Mouse (Mus musculus) granulocyte monocyte progenitor cell, adult 5-6 weeks (primary cell): Measurements from ENCODE around the gene Edem2. TPM values are rescaled to one million over a fixed set of nuclear protein-coding genes. Genes with fewer than 3 reads are reported as not detected.
"Not testable (repeated sequence)": the region's sequence is repeated elsewhere in the genome, so short reads cannot be mapped to it uniquely, and the experiment has no call there.

Source experiments
- ATAC-seq: replicated peaks from 2 replicates; pipeline ENCODE4 v1.8.0; 2016; ENCODE audit warnings: mild to moderate bottlenecking, moderate TSS enrichment, inconsistent platforms; ENCODE audit not compliant: poor library complexity, severe bottlenecking
- total RNA-seq, 2 experiments: library from RNA; stranded (forward) in 1 of 2; stranded (reverse) in 1 of 2; fragments of 200-712, 200-1000 nt in 1 of 2; fragments of >200 nt in 1 of 2; fragmentation: Nextera tagmentation in 1 of 2; gene quantifications; 2 replicates each; pipeline ENCODE4 v1.2.3; 2014 to 2017

Gene Edem2
- total RNA-seq, 2 experiments from 2014 or later = 73.7 to 81.9 TPM

- no peak for ATAC-seq
Measured at GRCm38 (mm10) chr2:155737803-155738202, 8.5 kb upstream of the Edem2 start.

DNA sequence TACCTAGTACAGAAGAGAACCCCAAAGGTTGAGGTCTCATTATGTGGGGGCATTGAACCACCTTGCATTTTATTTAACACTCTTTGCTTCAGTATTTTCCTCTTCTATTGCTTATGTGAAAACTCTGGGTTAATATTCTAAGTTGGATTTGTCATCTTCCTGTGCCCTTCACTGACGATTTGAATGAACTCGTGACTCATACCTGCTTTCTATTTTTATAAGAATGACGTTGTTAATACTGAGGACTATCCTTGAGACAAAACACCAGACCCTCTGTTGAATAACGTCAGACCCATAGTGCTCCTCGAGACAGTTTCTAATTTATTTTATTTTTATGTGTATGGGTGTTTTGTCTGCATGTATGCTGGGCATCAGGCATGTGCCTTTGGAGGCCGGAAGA is 7.7 kb upstream of the Edem2 start:
- ATAC-seq = no peak

- not testable (repeated sequence) for ATAC-seq
Measured at GRCm38 (mm10) chr2:155735766-155736165, 6.5 kb upstream of the Edem2 start, which contains the start of gene Gm17581. Gene Gm17581, minus strand, starts transcription at chr2:155735866.

- no peak for ATAC-seq
Measured at GRCm38 (mm10) chr2:155735080-155735479, 5.8 kb upstream of the Edem2 start.

DNA sequence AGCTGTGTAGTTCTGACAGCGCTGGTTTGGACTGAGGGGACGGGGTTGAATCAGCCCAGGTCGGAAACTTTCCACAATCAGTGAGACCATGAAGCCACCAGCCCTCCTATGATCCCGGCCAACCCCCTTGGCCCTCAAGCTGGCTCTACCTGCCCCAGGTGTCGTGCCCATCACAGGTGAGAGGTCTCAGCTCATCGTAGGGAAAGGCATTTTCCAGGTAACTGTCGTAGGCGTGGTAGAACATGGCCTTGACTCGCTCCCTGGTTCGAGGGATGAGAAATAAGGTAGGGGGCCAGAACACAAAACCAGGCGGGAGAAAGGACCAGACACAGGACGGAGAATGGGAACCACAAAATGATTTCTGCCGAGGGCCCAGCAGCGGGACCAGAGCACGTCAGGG is 533 bp downstream of the Edem2 start:
- ATAC-seq = no peak

GRCm38 (mm10) chr2:155727764-155728395 is 1.4 kb downstream of the Edem2 start:
- no peak for ATAC-seq

DNA sequence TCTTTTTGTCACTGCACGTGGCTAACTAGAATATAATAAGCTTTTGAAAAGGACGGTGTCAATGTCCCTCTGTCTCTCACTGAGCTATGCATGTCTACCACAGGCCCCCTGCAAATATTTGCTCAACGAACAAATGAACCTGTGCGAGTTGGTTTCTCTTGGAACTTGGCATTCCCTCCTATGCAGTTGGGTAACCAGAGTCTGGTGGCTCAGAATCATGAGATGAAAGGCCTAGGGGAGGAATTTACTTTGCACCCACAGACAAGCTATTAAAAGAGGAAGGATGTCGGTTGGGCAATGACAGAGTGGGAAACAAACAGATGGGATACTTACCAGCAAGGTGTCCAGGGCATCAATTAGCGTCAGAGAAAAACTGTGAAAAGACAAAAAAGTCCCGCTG is 3.0 kb downstream of the Edem2 start:
- ATAC-seq = peak; percentile 69

- peak; percentile 12 for ATAC-seq
Measured at GRCm38 (mm10) chr2:155724526-155724925, 4.7 kb downstream of the Edem2 start.

DNA sequence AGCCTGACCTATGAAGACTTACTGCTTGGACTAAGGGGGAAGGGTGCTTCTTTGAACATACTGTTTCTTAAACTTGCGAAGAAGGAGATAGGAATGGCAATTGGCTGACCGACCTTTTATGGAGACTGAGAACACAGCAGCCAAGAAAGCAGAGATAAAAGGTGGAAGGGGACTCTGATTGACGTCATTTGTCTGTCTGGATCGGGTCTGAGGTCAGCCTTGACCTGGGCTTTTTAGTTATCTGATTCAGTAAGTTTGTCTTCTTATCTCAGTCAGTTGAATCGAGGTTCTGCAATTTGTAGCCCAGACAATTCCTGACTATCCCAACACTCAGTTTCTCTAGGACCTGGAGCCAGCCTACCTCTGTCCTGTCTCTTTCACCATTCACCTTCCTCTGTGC is 5.2 kb downstream of the Edem2 start:
- ATAC-seq = no peak

DNA sequence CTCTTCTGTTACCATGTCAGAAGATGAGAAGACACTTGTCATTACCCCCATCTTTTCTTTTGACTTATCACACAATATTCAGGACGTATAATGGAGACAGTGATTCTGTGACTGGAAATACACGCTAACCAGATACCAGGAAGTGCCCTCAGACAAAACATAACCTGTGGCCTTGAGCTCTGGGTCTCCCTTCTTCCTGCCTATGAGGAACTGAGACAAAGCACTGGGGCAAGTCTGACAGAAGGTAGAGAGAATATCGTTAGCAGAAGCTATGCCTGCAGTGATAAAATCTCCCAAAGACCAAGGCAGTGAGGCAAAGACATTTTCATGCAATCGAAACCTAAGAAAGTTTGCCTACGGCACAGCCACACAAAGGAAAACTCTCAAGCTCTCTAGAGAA is 8.7 kb downstream of the Edem2 start:
- ATAC-seq = peak; percentile 31; the same call in 1 of the 2 replicates

GRCm38 (mm10) chr2:155717082-155717990 is 11.9 kb downstream of the Edem2 start:
- no peak for ATAC-seq

DNA sequence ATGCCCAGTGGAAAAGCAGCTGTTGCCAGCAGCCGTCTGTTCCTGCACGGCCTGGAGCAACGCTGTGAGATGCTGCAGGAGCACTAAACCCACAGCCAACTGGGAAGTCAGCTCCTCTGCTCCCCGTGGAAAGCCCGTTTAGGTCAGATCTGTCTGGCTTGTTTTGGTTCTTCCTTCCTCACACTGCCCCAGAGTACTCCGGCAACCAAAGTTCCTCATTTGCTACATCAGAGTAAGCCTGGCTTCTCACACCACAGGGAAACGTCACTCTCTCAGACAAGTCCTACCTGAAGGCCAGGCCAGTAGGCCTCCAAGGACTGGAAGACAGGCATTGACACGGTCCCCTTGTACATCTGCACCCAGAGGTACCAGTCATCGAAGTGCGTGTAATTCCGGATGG is 18.7 kb downstream of the Edem2 start:
- peak; percentile 72 for ATAC-seq

GRCm38 (mm10) chr2:155707251-155707650 is 22.0 kb downstream of the Edem2 start:
- no peak for ATAC-seq

DNA sequence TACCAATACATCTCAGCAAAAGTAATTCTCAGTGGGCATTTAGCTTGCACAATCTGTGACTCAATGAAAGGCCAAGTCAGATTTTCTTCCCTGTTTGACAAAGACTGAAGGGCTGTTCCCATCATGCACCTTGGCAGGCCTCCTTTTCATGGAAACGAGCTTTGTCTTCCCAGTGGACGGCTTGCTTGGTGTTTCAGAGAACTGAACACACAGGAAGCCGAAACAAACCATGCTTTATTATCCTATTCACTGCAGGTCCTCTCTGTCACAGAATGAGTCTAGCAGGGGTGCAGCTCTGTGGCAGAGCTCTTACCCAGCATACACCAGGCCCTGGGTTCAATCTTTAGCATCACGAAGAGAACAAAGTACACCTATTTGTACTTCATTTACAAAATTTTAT is 25.6 kb downstream of the Edem2 start:
- no peak for ATAC-seq

GRCm38 (mm10) chr2:155701399-155701919 is 27.8 kb downstream of the Edem2 start:
- ATAC-seq = no peak

DNA sequence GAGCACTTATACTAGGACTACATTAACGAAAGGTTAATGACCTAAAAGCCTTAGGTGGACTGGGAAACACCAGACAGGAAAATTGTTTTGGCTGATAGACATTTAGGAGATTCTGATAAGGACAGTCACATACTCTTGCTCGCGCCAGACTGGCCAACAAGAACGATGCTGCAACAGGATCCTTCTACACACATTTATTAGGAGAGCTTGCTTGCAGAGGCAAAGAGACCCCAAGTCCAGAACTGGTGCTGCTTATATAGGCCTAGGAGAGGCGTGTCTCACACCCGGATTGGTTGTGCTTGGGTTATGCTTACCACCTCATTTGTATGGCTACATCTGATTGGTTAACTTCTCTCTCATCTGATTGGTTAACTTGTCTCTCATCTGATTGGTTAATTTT is 30.8 kb downstream of the Edem2 start:
- not testable (repeated sequence) for ATAC-seq

DNA sequence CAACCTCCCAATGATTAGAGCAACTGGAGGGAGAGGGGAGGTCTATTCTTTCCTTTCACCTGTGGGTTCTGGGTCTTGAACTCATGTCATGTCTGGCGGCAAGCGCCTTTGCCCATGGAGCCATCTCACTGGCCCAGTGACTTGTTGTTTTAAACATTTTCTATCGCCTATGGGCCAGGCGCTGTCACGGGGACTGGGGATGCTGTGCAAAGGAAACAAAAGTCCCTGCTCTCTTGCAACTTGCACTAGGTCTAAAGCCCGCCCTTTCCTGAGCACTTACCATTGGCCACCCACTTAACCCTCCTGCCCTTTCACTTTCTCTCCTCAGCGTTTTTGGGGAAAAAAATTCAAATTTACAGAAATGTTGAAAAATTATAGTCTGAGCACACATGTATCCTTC is 32.4 kb downstream of the Edem2 start:
- peak; percentile 34; the same call in 1 of the 2 replicates for ATAC-seq

DNA sequence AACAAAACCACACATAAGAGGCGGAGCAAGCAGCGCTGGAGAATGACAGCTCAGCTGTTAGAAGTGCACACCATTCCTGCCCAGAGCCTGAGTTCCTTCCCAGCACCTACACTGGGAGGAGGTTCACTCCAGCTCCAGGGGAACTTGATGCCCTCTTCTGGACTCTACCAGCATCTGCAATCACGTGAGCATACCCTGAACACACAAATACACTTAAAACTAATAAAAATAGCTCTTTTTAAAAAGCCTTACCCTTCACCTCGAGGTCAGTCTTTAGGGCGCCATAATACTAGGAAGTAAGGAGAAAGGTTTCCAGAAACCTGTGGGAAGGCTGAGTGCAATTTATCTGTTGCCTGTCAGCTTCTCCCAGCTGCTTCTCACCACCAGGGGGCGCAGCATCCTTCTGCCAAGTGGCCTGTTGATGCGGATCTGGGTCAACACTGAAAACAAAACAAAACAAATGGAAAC is 33.1 kb downstream of the Edem2 start:
- peak; percentile 51 for ATAC-seq

- no peak for ATAC-seq
Measured at GRCm38 (mm10) chr2:155695316-155695715, 34.0 kb downstream of the Edem2 start.

DNA sequence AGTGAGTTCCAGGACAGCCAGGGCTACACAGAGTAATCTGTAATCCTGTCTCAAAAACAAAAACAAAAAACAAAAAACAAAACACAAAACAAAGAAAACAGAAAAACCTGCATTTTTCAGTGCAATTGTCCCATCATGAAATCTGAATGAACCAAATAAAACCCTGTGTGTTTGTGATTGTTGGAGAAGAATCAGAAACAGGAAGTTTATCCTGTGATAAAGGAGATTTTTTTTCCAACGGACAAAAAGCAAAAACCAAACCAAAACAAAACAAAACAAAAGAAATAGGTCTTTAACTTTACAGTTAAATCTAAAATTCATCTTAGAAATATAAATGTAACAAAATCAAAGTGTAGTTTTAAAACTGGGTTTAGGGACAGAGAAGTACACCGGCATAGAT is 34.7 kb downstream of the Edem2 start:
- no peak for ATAC-seq

DNA sequence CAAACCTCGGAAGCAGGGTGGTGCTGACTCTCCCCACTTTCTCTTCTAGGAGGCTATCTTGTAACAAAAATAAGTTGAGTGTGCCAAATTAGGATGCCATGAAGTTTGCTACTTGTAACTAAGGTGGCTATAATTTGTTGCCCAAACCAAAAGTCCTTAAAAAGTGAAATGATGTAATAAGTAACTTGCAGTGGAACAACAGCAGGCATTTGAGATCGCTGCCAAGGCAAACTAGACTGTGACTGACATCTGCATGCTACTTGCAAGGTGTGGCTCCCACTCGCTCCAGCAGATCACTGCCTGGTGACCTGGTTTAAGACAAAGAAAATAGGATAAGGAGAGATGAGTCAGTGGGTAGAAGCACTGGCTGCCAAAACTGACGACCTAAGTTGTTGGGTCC is 36.1 kb downstream of the Edem2 start:
- no peak for ATAC-seq
